Mouse (Mus musculus): ENCODE measurements around the gene Edn1.
A peak's percentile ranks its signal among the peaks of the same experiment; 100 is the strongest.

DNA sequence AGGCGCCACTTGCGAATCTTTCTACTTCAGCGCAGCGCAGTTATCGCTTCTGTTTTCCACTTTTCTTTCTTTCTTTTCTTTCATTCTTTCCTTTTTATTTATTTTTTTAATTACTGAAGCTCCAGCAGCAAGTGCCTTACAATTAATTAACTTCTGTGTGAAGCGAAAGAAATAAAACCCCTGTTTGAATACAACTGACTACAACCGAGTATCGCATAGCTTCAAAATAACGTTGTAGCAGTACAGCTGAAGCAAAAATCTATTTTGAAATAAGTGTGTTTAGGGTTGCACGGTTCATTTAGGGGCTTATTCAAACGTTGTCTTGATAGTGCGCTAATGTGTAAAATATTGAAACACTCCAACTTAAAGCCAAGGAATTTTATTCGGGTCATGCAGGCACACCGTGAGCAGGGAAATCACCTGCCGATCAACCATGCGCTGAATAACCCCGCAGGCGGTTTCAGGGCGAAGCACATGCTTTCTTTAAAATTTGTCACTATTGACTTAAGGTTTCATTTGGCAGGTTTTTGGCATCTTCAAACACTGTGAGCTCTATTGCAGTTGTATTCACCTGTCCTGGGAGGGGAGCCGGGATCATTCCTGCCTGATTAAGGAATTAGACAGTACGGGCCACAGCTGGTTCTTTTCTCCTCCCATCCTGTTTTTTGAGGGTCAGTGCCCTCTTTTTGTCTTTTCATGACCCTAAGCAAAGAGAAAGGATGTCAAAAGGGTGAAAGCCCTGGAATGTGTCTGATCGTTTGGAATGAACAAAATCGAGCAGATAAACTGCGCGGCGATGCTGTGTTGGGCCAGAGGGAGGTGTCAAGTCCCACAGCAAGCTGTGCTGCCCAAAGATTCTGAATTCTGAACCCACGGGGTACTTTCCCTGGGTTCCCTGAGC is 935 bp downstream of the Edn1 start:
- TF ChIP-seq EP300 (IDR thresholded peaks at IDR 0.05; ENCODE audit: insufficient read depth, low read depth, low read length) (no peak), CTCF (IDR thresholded peaks at IDR 0.05) (peak; percentile 63), POLR2A (IDR thresholded peaks at IDR 0.05; ENCODE audit: insufficient read depth, low read depth, low read length) (no peak)

Measured in heart, adult 2 months (tissue).